Mouse (Mus musculus) myocyte (in vitro differentiated cells): ENCODE results near the gene Gemin8. TPM values are rescaled to one million over a fixed set of nuclear protein-coding genes. Genes with fewer than 3 reads are reported as not detected.

Experiments
- H3K27me3 ChIP-seq: one replicate; pipeline ENCODE4 v1.6.1; 2011; ENCODE audit not compliant: control insufficient read depth, insufficient read depth, insufficient read length
- H3K36me3 ChIP-seq: one replicate; pipeline ENCODE4 v1.6.1; 2011; ENCODE audit not compliant: control insufficient read depth, insufficient read depth
- H3K4me2 ChIP-seq: one replicate; pipeline ENCODE4 v1.6.1; 2011; ENCODE audit warnings: low read depth, control low read depth
- H3K4me3 ChIP-seq: one replicate; pipeline ENCODE4 v1.5.1; 2011; ENCODE audit warnings: mild to moderate bottlenecking, control low read depth, moderate library complexity
- H3K79me2 ChIP-seq: one replicate; pipeline ENCODE4 v1.6.1; 2011; ENCODE audit not compliant: control insufficient read depth, insufficient read depth
- H3ac ChIP-seq: one replicate; pipeline ENCODE4 v1.6.1; 2011; ENCODE audit not compliant: control insufficient read depth, insufficient read length
- CEBPB ChIP-seq: IDR thresholded peaks from 2 replicates; pipeline ENCODE4 v1.6.1; 2011; ENCODE audit warnings: mild to moderate bottlenecking, moderate library complexity; ENCODE audit not compliant: poor library complexity, insufficient read depth, severe bottlenecking
- E2F4 ChIP-seq: IDR thresholded peaks from one replicate; pipeline ENCODE4 v1.6.1; 2011; ENCODE audit warnings: mild to moderate bottlenecking, control low read depth, moderate library complexity; ENCODE audit not compliant: insufficient read depth
- MAX ChIP-seq: IDR thresholded peaks from one replicate; pipeline ENCODE4 v1.6.1; 2011; ENCODE audit warnings: low read depth, mild to moderate bottlenecking, control low read depth
- MYOD1 ChIP-seq, 3 experiments: IDR thresholded peaks; one replicate each; pipeline ENCODE4 v1.6.1; 2011; ENCODE audit warnings: control low read depth in 2 of 3, low read depth in 2 of 3, mild to moderate bottlenecking in 2 of 3, moderate library complexity in 1 of 3; ENCODE audit not compliant: insufficient read length in 2 of 3, control insufficient read depth in 1 of 3
- MYOG ChIP-seq, 3 experiments: IDR thresholded peaks; one replicate each; pipeline ENCODE4 v1.6.1; 2011; ENCODE audit warnings: control low read depth in 2 of 3, low read depth in 2 of 3, mild to moderate bottlenecking in 2 of 3; ENCODE audit not compliant: insufficient read length in 2 of 3, control insufficient read depth in 1 of 3, insufficient read depth in 1 of 3
- POLR2A ChIP-seq: IDR thresholded peaks from one replicate; pipeline ENCODE4 v1.6.1; 2011; ENCODE audit warnings: low read depth, mild to moderate bottlenecking, control low read depth, moderate library complexity; ENCODE audit not compliant: insufficient read length
- POLR2AphosphoS2 ChIP-seq: IDR thresholded peaks from one replicate; pipeline ENCODE4 v1.6.1; 2011; ENCODE audit warnings: low read depth, control low read depth; ENCODE audit not compliant: insufficient read length
- REST ChIP-seq: IDR thresholded peaks from one replicate; pipeline ENCODE4 v1.6.1; 2011; ENCODE audit warnings: mild to moderate bottlenecking, control low read depth, moderate library complexity; ENCODE audit not compliant: insufficient read depth, insufficient read length
- SRF ChIP-seq: IDR thresholded peaks from one replicate; pipeline ENCODE4 v1.6.1; 2011; ENCODE audit warnings: low read depth; ENCODE audit not compliant: control insufficient read depth, insufficient read length
- TCF12 ChIP-seq: IDR thresholded peaks from one replicate; pipeline ENCODE4 v1.6.1; 2011; ENCODE audit warnings: mild to moderate bottlenecking, control low read depth; ENCODE audit not compliant: poor library complexity, insufficient read depth, severe bottlenecking
- TCF3 ChIP-seq: IDR thresholded peaks from one replicate; pipeline ENCODE4 v1.6.1; 2011; ENCODE audit warnings: low read depth, control low read depth; ENCODE audit not compliant: insufficient read length
- USF1 ChIP-seq: IDR thresholded peaks from one replicate; pipeline ENCODE4 v1.6.1; 2011; ENCODE audit warnings: low read depth, mild to moderate bottlenecking, control low read depth, moderate library complexity
- polyA plus RNA-seq: library from polyadenylated mRNA; unstranded; fragments of >200 nt; fragmentation: generic; extraction: Trizol; gene quantifications from one replicate; pipeline ENCODE4 v1.2.1, GENCODE M21; 2012; ENCODE audit warnings: missing spikeins

The Gemin8 gene
- polyA plus RNA-seq, 1 experiment, result 6.6 TPM

DNA sequence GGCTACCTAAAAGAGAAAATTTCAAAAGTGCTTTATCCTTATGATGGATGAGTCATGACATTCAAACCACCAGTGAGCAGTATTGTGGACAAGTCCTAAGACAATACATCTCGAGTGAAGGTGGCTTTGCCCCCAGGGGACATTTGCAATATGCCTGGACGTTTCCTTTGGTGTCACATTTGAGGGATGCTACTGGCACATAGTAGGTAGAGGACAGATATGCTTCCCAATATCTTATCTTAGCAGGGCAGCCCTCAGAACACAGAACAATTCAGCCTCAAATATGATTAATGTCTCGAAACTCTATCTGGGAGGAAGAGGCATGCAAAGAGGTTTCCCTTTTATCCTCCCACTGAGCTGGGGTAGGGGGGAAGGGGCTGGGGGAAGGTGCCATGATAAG is 2.3 kb upstream of the Gemin8 start:
- TF ChIP-seq MAX (no peak), USF1 (no peak), E2F4 (no peak), MYOD1 (IDR thresholded peaks at IDR 0.05; ENCODE audit: control insufficient read depth in 1 of 3, insufficient read length in 2 of 3, low read depth in 2 of 3) (no peak), POLR2AphosphoS2 (no peak), MYOG (IDR thresholded peaks at IDR 0.05; ENCODE audit: control insufficient read depth in 1 of 3, insufficient read depth in 1 of 3, insufficient read length in 2 of 3, low read depth in 2 of 3) (no peak), TCF3 (no peak), REST (no peak), TCF12 (no peak), SRF (no peak), CEBPB (no peak), POLR2A (no peak)
- Histone ChIP-seq H3K4me3 (no peak overlapping the region), H3K27me3 (no peaks in the 10 kb centered on the region), H3K4me2 (no peak overlapping the region), H3K79me2 (no peaks in the 10 kb centered on the region), H3K36me3 (no peaks in the 10 kb centered on the region), H3ac (no peak overlapping the region)

- Histone ChIP-seq H3K4me3 (peak overlapping the region; percentile 41), H3K4me2 (peak overlapping the region; percentile 66), H3K36me3 (no peaks in the 10 kb centered on the region), H3ac (no peak overlapping the region), H3K27me3 (no peaks in the 10 kb centered on the region), H3K79me2 (no peaks in the 10 kb centered on the region)
- TF ChIP-seq MYOD1 (IDR thresholded peaks at IDR 0.05; ENCODE audit: control insufficient read depth in 1 of 3, insufficient read length in 2 of 3, low read depth in 2 of 3), result no peak
- no peak for TF ChIP-seq REST
- TF ChIP-seq E2F4, result no peak
These were observed 815 bp downstream of the Gemin8 start for GRCm38 (mm10) chrX:166170800-166171738.

- Histone ChIP-seq H3K79me2 (no peaks in the 10 kb centered on the region), H3ac (no peak overlapping the region), H3K4me3 (no peak overlapping the region), H3K4me2 (no peak overlapping the region), H3K27me3 (no peaks in the 10 kb centered on the region), H3K36me3 (no peaks in the 10 kb centered on the region)
- TF ChIP-seq POLR2AphosphoS2 (no peak), TCF3 (no peak)
These were observed 1.8 kb downstream of the Gemin8 start for GRCm38 (mm10) chrX:166172041-166172440.

DNA sequence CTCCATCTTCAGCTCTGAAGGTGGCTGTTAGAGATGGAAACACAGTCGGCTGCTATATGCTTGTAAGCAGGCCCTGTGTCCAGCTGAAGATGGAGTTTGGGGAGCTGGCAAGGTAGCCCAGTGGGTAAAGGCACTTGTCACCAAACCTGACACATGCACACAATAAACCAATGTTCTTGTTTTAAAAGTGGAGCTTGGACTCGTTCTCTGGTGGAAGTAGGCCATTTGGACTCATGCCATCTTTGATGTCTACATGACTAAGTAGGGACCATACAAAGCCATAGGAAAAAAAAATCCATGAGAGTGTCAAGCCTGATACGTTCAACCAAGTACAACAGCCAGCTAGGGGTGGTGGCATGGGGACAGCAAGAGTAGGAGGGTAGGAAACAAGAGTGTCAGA is 2.4 kb downstream of the Gemin8 start:
- Histone ChIP-seq H3K4me3 (no peak overlapping the region), H3K4me2 (no peak overlapping the region)
- no peak for TF ChIP-seq SRF
- no peak for TF ChIP-seq TCF12
- no peak for TF ChIP-seq E2F4
- no peak for TF ChIP-seq POLR2AphosphoS2
- TF ChIP-seq REST, result no peak
- TF ChIP-seq USF1, result no peak
- TF ChIP-seq CEBPB, result no peak
- no peak for TF ChIP-seq MYOG (IDR thresholded peaks at IDR 0.05; ENCODE audit: control insufficient read depth in 1 of 3, insufficient read depth in 1 of 3, insufficient read length in 2 of 3, low read depth in 2 of 3)

GRCm38 (mm10) chrX:166173796-166174195 is 3.5 kb downstream of the Gemin8 start:
- Histone ChIP-seq H3ac (no peak overlapping the region), H3K4me2 (no peak overlapping the region), H3K27me3 (no peaks in the 10 kb centered on the region), H3K79me2 (no peaks in the 10 kb centered on the region), H3K4me3 (no peak overlapping the region), H3K36me3 (no peaks in the 10 kb centered on the region)
- no peak for TF ChIP-seq MAX

More for the DNA sequence above, 2.4 kb downstream of the Gemin8 start:
- H3K36me3 ChIP-seq, result no peaks in the 10 kb centered on the region
- H3K79me2 ChIP-seq, result no peaks in the 10 kb centered on the region
- H3K27me3 ChIP-seq, result no peaks in the 10 kb centered on the region
- no peak overlapping the region for H3ac ChIP-seq
